Mouse (Mus musculus) forebrain, postnatal 0 days (tissue): ENCODE results near the gene Fen1. TPM values are rescaled to one million over a fixed set of nuclear protein-coding genes. Genes with fewer than 3 reads are reported as not detected.
A peak's percentile ranks its signal among the peaks of the same experiment; 100 is the strongest.

Experiments used
- ATAC-seq: fragments of 200-750 bp; cut with Nextera tagmentation; 2 replicates; pipeline ENCODE4 v1.8.0; 2017; ENCODE audit warnings: mild to moderate bottlenecking, moderate library complexity
- DNase-seq: peaks from one replicate; pipeline ENCODE4 v3.0.0-alpha.2; 2015
- H3K27ac ChIP-seq: fragments of 300-500 bp; sonication (generic); 2 replicates; pipeline ENCODE4 v1.5.1; 2014; ENCODE audit warnings: low read depth, mild to moderate bottlenecking, antibody characterized with exemption, low read length, moderate library complexity, mixed read lengths
- H3K27me3 ChIP-seq: fragments of 300-500 bp; sonication (generic); 2 replicates; pipeline ENCODE4 v1.6.1; 2014; ENCODE audit warnings: mild to moderate bottlenecking, low read length, mixed read lengths; ENCODE audit not compliant: insufficient read depth
- H3K36me3 ChIP-seq: fragments of 300-500 bp; sonication (generic); 2 replicates; pipeline ENCODE4 v1.6.1; 2014; ENCODE audit warnings: mild to moderate bottlenecking, moderate library complexity; ENCODE audit not compliant: insufficient read depth
- H3K4me1 ChIP-seq: fragments of 300-500 bp; sonication (generic); 2 replicates; pipeline ENCODE4 v1.6.1; 2014; ENCODE audit warnings: antibody characterized with exemption; ENCODE audit not compliant: insufficient read depth
- H3K4me2 ChIP-seq: fragments of 300-500 bp; sonication (generic); 2 replicates; pipeline ENCODE4 v1.6.1; 2014; ENCODE audit warnings: low read depth, mild to moderate bottlenecking, moderate library complexity
- H3K4me3 ChIP-seq: fragments of 300-500 bp; sonication (generic); 2 replicates; pipeline ENCODE4 v1.5.1; 2014; ENCODE audit warnings: low read depth, low read length, mixed read lengths
- H3K9ac ChIP-seq: fragments of 300-500 bp; sonication (generic); 2 replicates; pipeline ENCODE4 v1.6.1; 2014; ENCODE audit warnings: mild to moderate bottlenecking
- H3K9me3 ChIP-seq: fragments of 300-500 bp; sonication (generic); 2 replicates; pipeline ENCODE4 v1.6.1; 2016; ENCODE audit warnings: low read length
- CTCF ChIP-seq: sonication (generic); IDR thresholded peaks from 2 replicates; pipeline ENCODE4 v1.5.1; 2016; ENCODE audit warnings: antibody characterized with exemption, control low read depth, low read depth
- WGBS: fragments of 180-500 bp; shearing (Covaris S2); extraction: QIAGEN DNeasy Blood & Tissue Kit; methylation state at CpG from one replicate; pipeline ENCODE4 v1.1.7; 2014; 5-methylcytosine and 5-hydroxymethylcytosine counted together
- polyA plus RNA-seq: library from polyadenylated mRNA; unstranded; fragments of >200 nt; fragmentation: Nextera tagmentation; extraction: Ambion mirVana; gene quantifications from 2 replicates; pipeline ENCODE4 v1.2.1, GENCODE M21; 2015
- total RNA-seq: library from RNA; depleted of rRNA; stranded (reverse); fragments of >200 nt; gene quantifications from 2 replicates; pipeline ENCODE4 v1.2.3, GENCODE M21; 2014

Gene Fen1
- total and polyA plus RNA-seq, 2 experiments from 2014 or later = 24.6 to 28.7 TPM

DNA sequence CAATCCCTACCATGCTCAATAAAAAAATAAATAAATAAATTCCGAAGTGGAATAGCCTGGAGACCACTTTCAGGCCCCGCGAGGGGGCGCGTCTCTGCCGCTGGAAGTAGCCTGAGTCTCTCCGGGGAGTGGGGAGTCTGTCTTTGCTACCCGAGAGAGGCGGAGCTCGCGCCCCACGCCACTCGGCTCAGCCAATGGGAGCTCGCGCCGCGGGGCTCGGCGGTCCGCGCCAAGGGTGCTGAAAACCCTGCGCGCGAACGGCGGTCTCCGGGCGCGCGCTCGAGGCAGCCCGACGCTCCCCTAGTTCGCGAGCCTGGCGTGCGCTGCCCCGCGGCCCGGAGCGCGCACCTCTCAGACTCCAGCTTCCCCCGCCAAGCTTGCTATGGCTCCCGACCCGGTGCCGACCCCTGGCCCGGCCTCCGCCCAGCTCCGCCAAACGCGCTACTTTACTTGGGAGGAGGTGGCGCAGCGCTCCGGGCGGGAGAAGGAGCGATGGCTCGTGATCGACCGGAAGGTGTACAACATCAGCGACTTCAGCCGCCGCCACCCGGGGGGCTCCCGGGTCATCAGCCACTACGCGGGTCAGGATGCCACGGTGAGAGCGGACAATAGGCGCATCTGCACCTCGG lies 21.2 kb downstream of the Fen1 start, which contains the start of gene Fads1:
TSS of gene Fads1 (plus strand) at position 219 of the 629 bp plus-strand sequence.
- Histone ChIP-seq H3K4me1 (peaks cover 10% of the 10 kb centered on the region; the same call in 1 of the 2 replicates), H3K4me2 (peak within 1 kb of the TSS; percentile 81), H3K36me3 (peaks cover 22% of the 10 kb centered on the region), H3K27me3 (no peaks in the 10 kb centered on the region), H3K27ac (peak within 1 kb of the TSS; percentile 94), H3K9ac (peak within 1 kb of the TSS; percentile 95), H3K9me3 (no peaks in the 10 kb centered on the region), H3K4me3 (peak within 1 kb of the TSS; percentile 90)
- ATAC-seq (peak; percentile 96), DNase-seq (peak; percentile 99)
- 2% methylated on average over 67 of the region's 70 CpGs for WGBS
- TF ChIP-seq CTCF = peak; percentile 72

DNA sequence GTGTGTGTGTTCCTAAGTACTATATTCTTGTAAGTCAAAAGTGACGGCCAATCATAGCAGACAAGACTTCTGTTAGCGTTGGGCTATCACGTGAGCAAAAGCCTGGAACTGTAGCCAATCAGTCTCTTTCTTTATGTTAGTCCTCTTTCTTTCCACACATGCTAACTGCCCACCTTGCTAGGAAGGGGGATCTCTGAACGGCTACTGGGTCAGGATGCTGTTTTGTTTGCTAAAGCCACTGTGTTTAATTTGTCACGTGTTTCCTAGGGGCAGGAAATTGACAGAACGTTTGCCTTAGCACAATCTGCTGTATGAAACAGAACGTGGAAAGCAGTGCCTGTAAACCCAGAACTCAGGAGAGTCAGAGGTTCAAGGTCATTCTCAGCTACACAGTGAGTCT lies 21.8 kb downstream of the Fen1 start:
- no peak for DNase-seq
- peak overlapping the region; percentile 95 for H3K9ac ChIP-seq
- no peak for ATAC-seq
- H3K27me3 ChIP-seq = no peaks in the 10 kb centered on the region
- H3K36me3 ChIP-seq = peaks cover 16% of the 10 kb centered on the region
- peak overlapping the region; percentile 90 for H3K4me3 ChIP-seq
- H3K9me3 ChIP-seq = no peaks in the 10 kb centered on the region
- peaks cover 10% of the 10 kb centered on the region; the same call in 1 of the 2 replicates for H3K4me1 ChIP-seq
- WGBS = 21% methylated on average over 7 of the region's 7 CpGs
- peak overlapping the region; percentile 81 for H3K4me2 ChIP-seq
- no peak for TF ChIP-seq CTCF
- H3K27ac ChIP-seq = peak overlapping the region; percentile 94; the same call in 1 of the 2 replicates

DNA sequence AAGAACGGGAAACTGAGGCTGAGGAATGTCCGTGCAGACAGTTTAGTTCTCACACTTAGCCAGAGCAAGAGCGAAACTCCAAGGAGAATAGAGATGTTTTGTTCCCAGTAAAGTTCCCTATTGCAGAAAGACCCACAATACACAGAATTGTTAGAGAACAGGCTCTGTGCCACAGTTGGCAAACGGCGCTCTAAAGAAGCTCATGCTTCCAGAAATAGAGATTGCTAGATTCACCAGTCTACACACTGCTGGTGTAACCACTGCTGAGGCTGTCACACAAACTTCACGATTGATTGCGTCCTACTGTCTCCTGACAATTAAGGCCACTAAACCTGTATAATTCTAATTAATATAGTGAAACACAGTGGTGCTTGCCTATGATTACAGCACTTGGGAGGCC lies 22.7 kb downstream of the Fen1 start:
- H3K27ac ChIP-seq = 0 out of 2 replicates have a peak overlapping the region, but pooled peaks have one; percentile 16
- peak; percentile 57 for DNase-seq
- H3K4me1 ChIP-seq = peaks cover 10% of the 10 kb centered on the region; the same call in 1 of the 2 replicates
- no peak for TF ChIP-seq CTCF
- no peak overlapping the region for H3K4me2 ChIP-seq
- WGBS = 60% methylated on average over 7 of the region's 7 CpGs
- no peak overlapping the region for H3K9ac ChIP-seq
- H3K9me3 ChIP-seq = no peaks in the 10 kb centered on the region
- no peaks in the 10 kb centered on the region for H3K27me3 ChIP-seq
- peaks cover 7% of the 10 kb centered on the region for H3K36me3 ChIP-seq
- ATAC-seq = no peak
- H3K4me3 ChIP-seq = no peak overlapping the region

DNA sequence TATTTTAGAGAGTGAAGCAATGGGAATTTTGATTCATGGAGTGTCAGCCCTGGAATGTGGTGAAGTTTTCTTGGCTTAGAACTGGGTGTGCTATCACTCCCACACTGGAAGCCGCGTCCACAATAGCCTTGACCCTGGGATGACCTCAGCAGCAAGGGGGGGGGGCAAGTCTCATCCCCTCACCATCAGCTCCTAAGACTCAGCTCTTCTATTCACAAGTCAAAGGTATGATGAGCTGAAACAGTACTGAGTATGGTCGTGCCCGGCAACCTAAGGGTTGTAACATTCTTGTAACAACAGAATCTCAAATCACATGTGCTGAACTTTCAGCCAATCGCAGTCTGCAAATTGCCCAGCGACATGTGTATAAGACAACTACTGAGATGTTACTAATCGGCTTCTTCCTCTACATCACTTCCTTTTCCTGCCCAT lies 27.0 kb downstream of the Fen1 start:
- H3K27ac ChIP-seq = no peak overlapping the region
- no peak overlapping the region for H3K9ac ChIP-seq
- H3K9me3 ChIP-seq = no peaks in the 10 kb centered on the region
- ATAC-seq = no peak
- H3K4me2 ChIP-seq = no peak overlapping the region
- no peak for DNase-seq
- H3K4me1 ChIP-seq = no peaks in the 10 kb centered on the region
- 72% methylated on average over 7 of the region's 7 CpGs for WGBS
- no peaks in the 10 kb centered on the region for H3K36me3 ChIP-seq
- no peak overlapping the region for H3K4me3 ChIP-seq
- no peak for TF ChIP-seq CTCF
- no peaks in the 10 kb centered on the region for H3K27me3 ChIP-seq

DNA sequence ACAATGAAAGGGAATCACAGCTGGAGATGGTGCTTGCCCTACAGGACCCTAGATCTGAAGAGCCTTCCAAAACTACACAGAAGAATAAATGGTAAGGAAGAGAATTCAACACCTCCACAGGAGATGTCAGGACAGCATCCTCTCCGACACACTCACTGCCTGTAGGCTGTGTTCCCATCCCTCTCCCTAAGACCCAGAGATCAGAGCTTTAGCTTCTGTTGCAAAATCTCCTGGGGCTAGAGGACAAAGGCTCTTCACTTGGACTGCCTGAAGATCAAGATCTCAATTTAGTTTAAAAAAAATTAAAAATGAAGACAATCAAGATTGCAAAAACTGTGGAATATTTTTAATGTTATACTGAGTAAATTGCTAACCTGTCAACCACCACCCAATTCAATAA lies 27.5 kb downstream of the Fen1 start:
- no peak for TF ChIP-seq CTCF
- H3K9me3 ChIP-seq = no peaks in the 10 kb centered on the region
- no peaks in the 10 kb centered on the region for H3K27me3 ChIP-seq
- H3K9ac ChIP-seq = no peak overlapping the region
- H3K4me2 ChIP-seq = no peak overlapping the region
- H3K4me3 ChIP-seq = no peak overlapping the region
- 76% methylated on average over 1 of the region's 1 CpGs for WGBS
- DNase-seq (no peak), ATAC-seq (no peak)
- no peaks in the 10 kb centered on the region for H3K4me1 ChIP-seq
- no peaks in the 10 kb centered on the region for H3K36me3 ChIP-seq
- no peak overlapping the region for H3K27ac ChIP-seq

DNA sequence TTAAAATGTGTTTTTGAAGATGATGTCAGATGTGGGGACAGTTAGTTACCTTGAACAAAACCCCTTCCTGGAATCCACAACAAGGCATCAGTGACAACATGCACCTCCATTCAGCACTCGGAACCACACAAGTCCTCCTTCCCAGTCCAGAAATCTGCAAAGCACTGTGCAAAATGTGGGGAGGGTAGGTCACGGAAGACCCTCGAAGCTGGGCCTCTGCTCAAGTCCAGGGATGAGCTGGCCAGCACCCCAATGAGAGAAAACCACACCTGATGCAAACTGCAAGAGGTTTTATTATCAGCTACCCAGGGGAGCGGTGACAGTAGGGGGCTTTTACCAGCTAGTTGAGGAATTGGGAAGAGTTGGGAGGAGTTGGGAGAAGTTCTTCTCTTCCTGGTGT lies 29.0 kb downstream of the Fen1 start:
- Histone ChIP-seq H3K36me3 (no peaks in the 10 kb centered on the region), H3K4me2 (no peak overlapping the region)

DNA sequence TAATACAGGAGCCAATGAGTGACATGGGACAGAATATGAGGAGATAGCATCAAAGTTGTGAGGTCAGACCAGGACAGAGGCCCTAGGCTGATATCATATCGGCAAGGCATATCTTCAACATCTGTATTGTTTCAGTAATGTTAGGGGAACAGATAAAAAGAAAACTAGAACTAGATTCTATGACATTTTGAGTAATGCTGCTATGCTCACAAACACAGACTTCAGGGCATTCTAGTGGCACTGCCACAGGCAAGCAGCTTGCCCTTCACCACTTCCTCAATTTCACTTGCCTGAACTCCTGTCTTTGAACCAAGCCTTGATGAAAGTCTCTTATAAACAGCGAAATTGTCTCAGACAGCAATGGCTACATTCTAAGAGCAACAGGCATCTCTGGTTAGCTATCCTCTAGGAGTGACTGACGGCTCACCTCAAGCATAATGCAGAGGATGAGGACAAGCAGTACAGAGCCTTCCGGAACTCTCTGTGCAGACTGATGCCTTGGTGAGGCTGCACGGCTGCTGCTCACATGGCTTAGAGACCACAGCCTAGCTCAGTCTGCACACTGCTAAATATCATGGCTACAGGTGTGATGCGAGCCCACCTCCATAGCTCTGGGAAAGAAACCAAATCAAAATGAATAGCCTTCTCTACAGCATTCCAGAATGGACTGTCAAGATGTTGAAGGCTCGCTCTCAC lies 30.0 kb downstream of the Fen1 start:
- ATAC-seq (no peak), DNase-seq (no peak)
- Histone ChIP-seq H3K9me3 (no peaks in the 10 kb centered on the region), H3K4me2 (no peak overlapping the region), H3K27me3 (no peaks in the 10 kb centered on the region), H3K36me3 (no peaks in the 10 kb centered on the region), H3K4me1 (no peaks in the 10 kb centered on the region), H3K27ac (no peak overlapping the region), H3K9ac (no peak overlapping the region), H3K4me3 (no peak overlapping the region)
- WGBS = 92% methylated on average over 7 of the region's 7 CpGs
- TF ChIP-seq CTCF = no peak

More for the DNA sequence above, 29.0 kb downstream of the Fen1 start:
- no peaks in the 10 kb centered on the region for H3K27me3 ChIP-seq
- 81% methylated on average over 4 of the region's 4 CpGs for WGBS
- ATAC-seq (no peak), DNase-seq (no peak)
- H3K4me3 ChIP-seq = no peak overlapping the region
- no peaks in the 10 kb centered on the region for H3K9me3 ChIP-seq
- H3K27ac ChIP-seq = no peak overlapping the region
- no peak for TF ChIP-seq CTCF
- H3K4me1 ChIP-seq = no peaks in the 10 kb centered on the region
- H3K9ac ChIP-seq = no peak overlapping the region
